Mouse (Mus musculus) left cerebral cortex, adult 2 months (tissue): ENCODE data around the gene Lrch4. TPM values are rescaled to one million over a fixed set of nuclear protein-coding genes. Genes with fewer than 3 reads are reported as not detected.

Experiments used
- DNase-seq, 2 experiments: peaks; one replicate each; pipeline ENCODE4 v3.0.0; 2021 to 2022; ENCODE audit warnings: low spot score in 2 of 2, mixed read lengths in 1 of 2; ENCODE audit errors: extremely low spot score in 1 of 2
- H3K27ac ChIP-seq: fragments of 200-600 bp; 2 replicates; pipeline ENCODE4 v1.8.1; 2022
- H3K4me3 ChIP-seq: fragments of 200-600 bp; 2 replicates; pipeline ENCODE4 v1.8.1; 2022
- CTCF ChIP-seq: fragments of 200-600 bp; IDR thresholded peaks from 2 replicates; pipeline ENCODE4 v1.8.1; 2022; ENCODE audit warnings: antibody characterized with exemption, mild to moderate bottlenecking, moderate library complexity
- intact Hi-C: fragments of 180-260 bp; cut with DNase I; formaldehyde crosslinking; loops from one replicate; pipeline ENCODE4 v1.15.1; 2025
- total RNA-seq, 2 experiments: library from RNA; stranded (reverse); gene quantifications; 2 replicates each; pipeline ENCODE4 v1.2.3; 2021

Lrch4 gene
- total RNA-seq, 2 experiments from 2014 or later = 15.9 to 21.2 TPM

DNA sequence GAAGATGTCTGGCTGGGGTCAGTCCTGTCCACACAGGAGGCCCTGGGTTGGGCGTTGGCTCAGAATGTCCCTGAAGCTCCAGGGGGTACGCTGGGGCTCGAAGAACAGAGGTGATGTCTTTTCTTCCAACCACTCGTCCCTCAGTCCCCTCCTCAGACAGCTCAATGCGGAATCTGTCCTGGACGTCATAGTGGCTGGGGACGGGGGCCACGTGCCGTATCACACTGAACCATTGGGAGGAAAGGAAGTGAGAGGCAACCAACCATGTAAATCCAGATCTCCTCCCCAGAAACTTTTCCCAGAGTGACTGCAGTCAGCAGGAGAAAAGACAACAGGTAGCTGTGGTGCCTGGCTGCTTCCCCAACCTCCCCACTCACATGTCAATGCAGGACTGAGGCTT lies 29.3 kb upstream of the Lrch4 start:
- no peak for DNase-seq
- no peak overlapping the region for H3K27ac ChIP-seq
- intact Hi-C loops = loop anchor here (10.0 kb wide), 1 partner anchor 265 kb away; the partner anchor contains the start of gene Slc12a9
- no peak for TF ChIP-seq CTCF
- peak overlapping the region; percentile 84 for H3K4me3 ChIP-seq

- no peak for DNase-seq
- intact Hi-C loops = loop anchor here (10.0 kb wide), 1 partner anchor 615 kb away; the partner anchor contains the start of genes Plod3 and Znhit1
- H3K27ac ChIP-seq = peak overlapping the region; percentile 94
- H3K4me3 ChIP-seq = peak overlapping the region; percentile 84
- TF ChIP-seq CTCF = no peak
These were observed 28.7 kb upstream of the Lrch4 start for GRCm38 (mm10) chr5:137600281-137600618.

DNA sequence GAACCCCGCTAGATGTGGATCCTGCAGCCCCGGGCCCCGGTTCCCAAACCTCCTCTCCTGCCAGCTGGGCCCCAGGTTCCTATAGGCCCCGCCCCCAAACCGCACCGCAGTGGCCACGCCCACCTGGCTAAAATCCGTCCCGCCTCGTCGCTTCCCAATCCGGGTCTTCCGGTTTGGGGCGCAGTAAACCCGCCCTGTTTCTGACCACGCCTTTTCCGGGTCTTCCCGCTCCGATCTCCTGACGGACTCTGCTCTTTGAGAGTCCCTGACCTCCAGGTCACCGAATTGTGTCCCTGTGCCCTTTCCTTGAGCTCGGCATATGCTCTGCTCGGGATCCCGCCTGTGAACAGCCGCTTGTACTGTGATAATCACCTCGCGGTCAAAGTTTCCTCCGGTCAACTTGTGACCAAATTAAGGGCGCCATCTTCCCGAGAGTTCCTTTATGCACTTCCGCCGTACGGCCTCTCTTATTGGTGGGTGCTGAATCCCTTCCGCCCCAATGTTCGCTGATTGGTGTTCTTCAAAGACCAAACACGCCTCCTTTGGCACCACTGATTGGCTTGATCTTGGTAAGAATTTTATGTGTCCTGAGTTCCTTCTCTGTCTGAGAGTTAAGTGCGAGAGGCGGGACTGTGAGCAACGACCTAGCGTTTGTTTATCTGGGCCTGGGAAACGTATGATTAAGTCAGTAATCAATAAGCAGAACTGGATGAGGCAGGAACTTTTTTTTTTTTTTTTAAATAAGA lies 28.1 kb upstream of the Lrch4 start, which contains the start of gene Mospd3:
Gene Mospd3, minus strand, starts transcription at position 440 of the 746 bp plus-strand sequence.
- peak within 1 kb of the TSS; percentile 84 for H3K4me3 ChIP-seq
- H3K27ac ChIP-seq = peak within 1 kb of the TSS; percentile 94
- intact Hi-C loops = loop anchor here (1.0 to 10.0 kb wide), 2 partner anchors 28 to 616 kb away; partner anchors contain the start of genes Plod3 and Znhit1
- no peak; the same call in 1 of the 2 replicates for TF ChIP-seq CTCF
- peak; percentile 94 for DNase-seq

- peak overlapping the region; percentile 84 for H3K4me3 ChIP-seq
- intact Hi-C loops = loop anchor here (1.0 to 10.0 kb wide), 2 partner anchors 27 to 617 kb away; partner anchors contain the start of genes Plod3 and Znhit1
- TF ChIP-seq CTCF = no peak
- DNase-seq = no peak
- peak overlapping the region; percentile 16; the same call in 1 of the 2 replicates for H3K27ac ChIP-seq
These were observed 27.6 kb upstream of the Lrch4 start for GRCm38 (mm10) chr5:137601365-137601729.

DNA sequence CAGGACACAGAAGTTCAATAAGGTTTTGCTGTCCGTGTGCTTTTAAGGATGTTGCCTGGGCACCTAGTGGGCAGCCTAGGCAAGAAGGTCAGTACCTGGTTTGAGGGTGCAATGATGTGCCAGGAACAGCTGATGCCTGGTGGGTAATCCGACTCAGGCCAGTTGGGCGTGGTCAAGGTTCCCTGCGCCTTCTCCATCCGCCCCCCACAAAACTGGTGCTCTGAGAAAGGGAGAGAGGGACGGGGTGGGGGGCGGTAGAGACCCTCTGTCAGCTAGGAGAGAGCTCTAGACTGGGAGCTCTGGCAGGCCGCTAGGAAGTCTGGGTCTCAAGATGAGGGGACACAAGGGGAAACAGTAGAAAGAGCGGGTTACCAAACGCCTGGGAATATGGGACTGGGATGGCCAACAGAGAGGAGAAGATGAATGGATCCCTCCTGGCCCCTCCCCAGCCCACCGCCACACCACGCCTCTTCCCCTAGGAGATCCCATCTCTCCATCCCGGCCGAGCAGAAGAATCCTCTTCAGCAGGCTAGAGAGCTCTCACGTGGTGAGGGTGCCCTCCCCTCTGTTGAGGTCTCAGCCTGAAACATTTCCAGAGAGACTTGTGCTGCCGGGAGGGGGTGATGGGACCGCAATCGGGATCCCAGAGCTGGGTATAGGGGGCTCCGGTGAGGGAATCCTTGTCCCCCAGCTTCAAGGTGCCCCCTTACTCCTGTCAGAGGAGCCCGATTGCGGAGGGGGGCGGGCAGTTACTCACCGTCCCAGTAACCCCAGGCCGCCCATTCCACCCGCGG lies 20.9 kb upstream of the Lrch4 start:
- H3K27ac ChIP-seq = no peak overlapping the region
- DNase-seq = no peak
- no peak overlapping the region for H3K4me3 ChIP-seq
- intact Hi-C loops = loop anchor here (10.0 kb wide), 1 partner anchor 623 kb away; the partner anchor contains the start of genes Plod3 and Znhit1
- no peak for TF ChIP-seq CTCF

GRCm38 (mm10) chr5:137608654-137609190 lies 20.2 kb upstream of the Lrch4 start:
- TF ChIP-seq CTCF = no peak
- H3K27ac ChIP-seq = no peak overlapping the region
- intact Hi-C loops = loop anchor here (10.0 kb wide), 1 partner anchor 624 kb away; the partner anchor contains the start of genes Plod3 and Znhit1
- DNase-seq = no peak
- H3K4me3 ChIP-seq = no peak overlapping the region

DNA sequence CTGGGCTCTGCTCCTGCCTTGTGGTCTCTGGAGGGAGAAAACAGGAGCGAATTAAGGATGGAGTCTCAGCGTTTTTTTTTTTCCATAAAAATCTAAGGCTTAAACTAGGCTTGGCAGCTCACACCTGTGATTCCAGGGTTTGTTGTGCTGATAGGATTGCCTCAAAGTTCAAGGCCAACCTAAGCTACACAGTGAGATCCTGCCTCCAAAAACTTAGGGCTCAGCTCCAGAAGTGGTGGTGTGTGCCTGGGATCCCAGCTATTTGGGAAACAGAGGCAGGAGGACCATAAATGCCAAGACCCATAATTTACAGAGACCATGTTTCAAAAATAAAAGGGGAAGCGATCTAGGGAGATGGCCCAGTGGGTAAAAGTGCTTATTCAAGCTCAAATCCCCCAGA lies 19.6 kb upstream of the Lrch4 start:
- no peak for DNase-seq
- Histone ChIP-seq H3K4me3 (no peak overlapping the region), H3K27ac (no peak overlapping the region)
- intact Hi-C loops = loop anchor here (10.0 kb wide), 1 partner anchor 624 kb away; the partner anchor contains the start of genes Plod3 and Znhit1
- no peak for TF ChIP-seq CTCF

- intact Hi-C loops = no loop called here
These were observed 18.9 kb upstream of the Lrch4 start for GRCm38 (mm10) chr5:137610056-137610455.

DNA sequence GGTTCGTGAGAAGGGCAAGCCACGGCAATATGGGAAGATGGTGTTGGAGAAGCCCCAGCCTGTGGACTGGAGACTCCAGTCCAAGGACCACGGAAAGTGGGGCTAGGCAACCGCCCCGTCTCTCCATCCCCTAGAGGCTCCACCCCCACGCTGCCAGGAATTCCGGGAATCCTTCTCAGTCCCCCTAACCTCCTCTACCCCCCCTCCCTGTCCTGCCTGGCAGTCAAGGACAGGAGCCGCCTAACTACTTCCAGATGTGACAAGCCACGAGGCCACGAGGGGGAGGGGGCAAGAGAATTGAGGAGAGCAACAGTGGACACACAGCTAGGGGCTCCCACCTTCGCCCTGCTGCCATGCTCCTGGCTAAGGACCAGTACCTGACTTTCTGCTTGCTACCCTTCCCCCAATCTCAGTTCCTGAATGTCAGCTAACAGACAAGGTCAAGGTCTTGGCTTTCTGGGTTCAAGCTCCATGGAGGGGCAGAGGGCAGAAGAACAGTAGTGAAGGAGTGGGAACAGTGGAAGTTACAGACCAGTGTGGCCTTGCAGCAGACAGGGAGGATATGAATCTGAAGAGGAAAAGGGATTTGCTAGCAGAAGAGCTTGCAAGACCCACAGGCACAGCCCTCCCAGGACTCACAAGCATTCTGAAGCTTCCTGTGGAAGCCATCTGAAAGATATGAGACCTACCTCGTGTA lies 18.2 kb upstream of the Lrch4 start:
- intact Hi-C loops = no loop called here
- no peak for TF ChIP-seq CTCF
- DNase-seq = no peak
- H3K27ac ChIP-seq = no peak overlapping the region
- no peak overlapping the region for H3K4me3 ChIP-seq

More at GRCm38 (mm10) chr5:137610056-137610455, 18.9 kb upstream of the Lrch4 start:
- no peak for TF ChIP-seq CTCF
- H3K27ac ChIP-seq = no peak overlapping the region
- no peak overlapping the region for H3K4me3 ChIP-seq
- DNase-seq = no peak

DNA sequence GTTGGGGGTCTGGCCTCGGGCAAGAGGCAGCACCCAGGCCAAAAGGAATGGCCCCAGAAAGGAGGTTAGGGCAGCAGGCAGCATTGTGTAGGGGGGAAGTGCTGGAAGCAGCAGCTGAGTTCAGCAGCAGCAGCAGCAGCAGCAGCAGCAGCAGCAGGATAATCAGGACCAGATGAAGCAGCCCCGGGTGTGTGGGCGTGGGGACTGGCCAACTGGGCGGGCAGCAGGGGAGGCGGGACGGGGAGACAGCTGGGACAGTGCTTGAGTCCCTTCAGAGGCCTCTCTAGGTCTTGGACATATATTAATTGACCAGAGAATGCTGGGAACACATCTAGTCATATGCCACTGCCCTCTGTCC lies 17.7 kb upstream of the Lrch4 start:
- intact Hi-C loops = no loop called here
- no peak for TF ChIP-seq CTCF
- no peak for DNase-seq
- Histone ChIP-seq H3K27ac (no peak overlapping the region), H3K4me3 (no peak overlapping the region)

DNA sequence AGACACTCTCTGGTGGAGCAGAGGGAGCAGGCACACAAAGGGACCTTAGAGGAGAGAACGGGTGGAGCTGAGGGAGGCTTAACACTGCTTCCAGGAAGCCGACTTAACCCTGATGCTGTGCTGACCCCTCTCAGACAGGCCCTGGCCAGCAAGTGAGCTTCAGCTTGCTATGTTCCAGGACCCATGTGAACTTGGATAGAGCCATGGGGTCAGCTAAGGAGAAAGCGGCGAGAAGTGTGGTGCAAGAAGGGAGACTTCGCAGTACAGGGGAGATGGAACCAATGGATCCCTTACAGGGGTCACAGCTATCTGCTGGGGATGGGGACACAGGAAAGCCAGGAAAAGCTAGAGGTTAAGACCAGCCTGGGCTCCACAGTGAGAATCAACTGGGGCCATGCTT lies 15.8 kb upstream of the Lrch4 start:
- no peak overlapping the region for H3K27ac ChIP-seq
- no peak overlapping the region for H3K4me3 ChIP-seq
- no peak for TF ChIP-seq CTCF
- intact Hi-C loops = no loop called here
- no peak for DNase-seq
